Mouse (Mus musculus) G1E (cell line): ENCODE results near the gene Scel. TPM values are rescaled to one million over a fixed set of nuclear protein-coding genes. Genes with fewer than 3 reads are reported as not detected.

ENCODE experiments used
- ATAC-seq: 2 replicates; pipeline ENCODE4 v1.8.0; 2016; ENCODE audit warnings: mild to moderate bottlenecking; ENCODE audit not compliant: insufficient number of reproducible peaks, poor library complexity, low FRiP score, severe bottlenecking; ENCODE audit errors: extremely low read depth
- DNase-seq: peaks from one replicate; pipeline ENCODE4 v3.0.0; 2012; ENCODE audit warnings: low spot score
- H3K27me3 ChIP-seq: 2 replicates; pipeline ENCODE4 v1.6.1; 2012; ENCODE audit warnings: mild to moderate bottlenecking, low read length, inconsistent platforms; ENCODE audit not compliant: insufficient read depth
- H3K36me3 ChIP-seq: replicated peaks from 2 replicates; pipeline ENCODE3; 2012; ENCODE audit warnings: mild to moderate bottlenecking, inconsistent platforms
- H3K4me1 ChIP-seq: 2 replicates; pipeline ENCODE4 v1.6.1; 2012; ENCODE audit warnings: low read depth, low read length, inconsistent platforms, mixed read lengths; ENCODE audit not compliant: insufficient read depth
- H3K4me3 ChIP-seq: 2 replicates; pipeline ENCODE4 v1.5.1; 2012; ENCODE audit warnings: low read depth, mild to moderate bottlenecking, inconsistent platforms, low read length, moderate library complexity, mixed read lengths
- H3K9me3 ChIP-seq: replicated peaks from 2 replicates; pipeline ENCODE4 v1.6.1; 2012; ENCODE audit warnings: inconsistent platforms
- CTCF ChIP-seq: IDR thresholded peaks from 2 replicates; pipeline ENCODE4 v1.5.1; 2012; ENCODE audit warnings: low read depth, low read length, inconsistent platforms, mixed read lengths
- GATA1 ChIP-seq: IDR thresholded peaks from 2 replicates; pipeline ENCODE4 v1.6.1; 2012; ENCODE audit warnings: borderline replicate concordance, low read length, inconsistent platforms, mixed read lengths
- GATA2 ChIP-seq: IDR thresholded peaks from 2 replicates; pipeline ENCODE4 v1.6.1; 2012; ENCODE audit warnings: low read depth, low read length, inconsistent platforms, borderline replicate concordance
- POLR2AphosphoS5 ChIP-seq: IDR thresholded peaks from 2 replicates; pipeline ENCODE4 v1.6.1; 2012; ENCODE audit warnings: low read depth, low read length, inconsistent platforms; ENCODE audit not compliant: insufficient replicate concordance
- TAL1 ChIP-seq: conservative IDR thresholded peaks from 2 replicates; pipeline ENCODE4 v1.6.1; 2012; ENCODE audit warnings: low read depth, low read length, inconsistent platforms, mixed read lengths
- polyA plus RNA-seq: library from polyadenylated mRNA; stranded (reverse); fragments of >175 nt; gene quantifications from 2 replicates; pipeline ENCODE4 v1.2.3, GENCODE M21; 2012
- total RNA-seq, 2 experiments: library from RNA; stranded (forward) in 1 of 2; stranded (reverse) in 1 of 2; fragments of 200-1000 nt in 1 of 2; fragments of >200 nt in 1 of 2; fragmentation: Nextera tagmentation in 1 of 2; gene quantifications; 2 replicates each; pipeline ENCODE4 v1.2.3; 2014 to 2017

Scel gene
- total and polyA plus RNA-seq, 3 experiments: not detected

- no peak for TF ChIP-seq TAL1
- no peak for TF ChIP-seq GATA1
- no peak for TF ChIP-seq GATA2
- TF ChIP-seq CTCF: no peak
- TF ChIP-seq POLR2AphosphoS5: no peak
- Histone ChIP-seq H3K4me1 (no peaks in the 10 kb centered on the region), H3K36me3 (no peaks in the 10 kb centered on the region), H3K27me3 (no peaks in the 10 kb centered on the region), H3K4me3 (no peak overlapping the region; the same call in 1 of the 2 replicates), H3K9me3 (peaks cover 59% of the 10 kb centered on the region)
- DNase-seq (no peak), ATAC-seq (no peak)
These were observed 138.0 kb downstream of the Scel start for GRCm38 (mm10) chr14:103651106-103651505.

GRCm38 (mm10) chr14:103651562-103651961 is 138.4 kb downstream of the Scel start:
- no peak for ATAC-seq
- H3K4me3 ChIP-seq: no peak overlapping the region

GRCm38 (mm10) chr14:103652524-103652923 is 139.4 kb downstream of the Scel start:
- no peak for DNase-seq
- Histone ChIP-seq H3K4me3 (no peak overlapping the region), H3K9me3 (peaks cover 57% of the 10 kb centered on the region), H3K27me3 (no peaks in the 10 kb centered on the region), H3K36me3 (no peaks in the 10 kb centered on the region), H3K4me1 (no peaks in the 10 kb centered on the region)
- no peak for TF ChIP-seq CTCF
- TF ChIP-seq TAL1: no peak
- TF ChIP-seq POLR2AphosphoS5: no peak
- TF ChIP-seq GATA1: no peak
- TF ChIP-seq GATA2: no peak
- ATAC-seq: no peak

More at GRCm38 (mm10) chr14:103651562-103651961, 138.4 kb downstream of the Scel start:
- no peak for DNase-seq
- Histone ChIP-seq H3K36me3 (no peaks in the 10 kb centered on the region), H3K4me1 (no peaks in the 10 kb centered on the region), H3K9me3 (peaks cover 61% of the 10 kb centered on the region), H3K27me3 (no peaks in the 10 kb centered on the region)
- no peak for TF ChIP-seq POLR2AphosphoS5
- no peak for TF ChIP-seq CTCF
- no peak for TF ChIP-seq GATA1
- TF ChIP-seq TAL1: no peak
- TF ChIP-seq GATA2: no peak

- H3K36me3 ChIP-seq: no peaks in the 10 kb centered on the region
- no peak overlapping the region for H3K4me3 ChIP-seq
- no peak for TF ChIP-seq POLR2AphosphoS5
- TF ChIP-seq GATA2: no peak
- TF ChIP-seq CTCF: no peak
- TF ChIP-seq GATA1: no peak
- TF ChIP-seq TAL1: no peak
- H3K27me3 ChIP-seq: no peaks in the 10 kb centered on the region
- H3K4me1 ChIP-seq: no peaks in the 10 kb centered on the region
- DNase-seq (no peak), ATAC-seq (no peak)
- peaks cover 63% of the 10 kb centered on the region for H3K9me3 ChIP-seq
These were observed 140.7 kb downstream of the Scel start for GRCm38 (mm10) chr14:103653800-103654199.

- no peak for ATAC-seq
- TF ChIP-seq CTCF (no peak), POLR2AphosphoS5 (no peak), GATA2 (no peak), GATA1 (no peak), TAL1 (no peak)
- H3K36me3 ChIP-seq: no peaks in the 10 kb centered on the region
- H3K4me1 ChIP-seq: no peaks in the 10 kb centered on the region
- H3K4me3 ChIP-seq: no peak overlapping the region
- no peak for DNase-seq
- no peaks in the 10 kb centered on the region for H3K27me3 ChIP-seq
- H3K9me3 ChIP-seq: peaks cover 55% of the 10 kb centered on the region
These were observed 142.3 kb downstream of the Scel start for GRCm38 (mm10) chr14:103655448-103655847.

GRCm38 (mm10) chr14:103657876-103658275 is 144.7 kb downstream of the Scel start:
- DNase-seq (no peak), ATAC-seq (no peak)
- H3K27me3 ChIP-seq: no peaks in the 10 kb centered on the region
- no peak overlapping the region for H3K4me3 ChIP-seq
- H3K36me3 ChIP-seq: no peaks in the 10 kb centered on the region
- no peak for TF ChIP-seq TAL1
- no peak for TF ChIP-seq GATA1
- no peak for TF ChIP-seq POLR2AphosphoS5
- TF ChIP-seq GATA2: no peak
- TF ChIP-seq CTCF: no peak
- no peaks in the 10 kb centered on the region for H3K4me1 ChIP-seq
- peaks cover 56% of the 10 kb centered on the region for H3K9me3 ChIP-seq

Other genes starting within 250 kb of the Scel start
- 133 and 139 TPM in 2 replicates for gene Mycbp2, start 166.5 kb upstream of the Scel start, total RNA-seq (2014; fragmentation: Nextera tagmentation)
- 40.3 and 46.1 TPM in 2 replicates for gene Mycbp2, start 166.5 kb upstream of the Scel start, total RNA-seq (2017)
- gene Mycbp2, start 166.5 kb upstream of the Scel start, polyA plus RNA-seq: 10.9 and 14.8 TPM in 2 replicates
- not detected in 2 replicates for gene Slain1, start 136.9 kb downstream of the Scel start, total RNA-seq (2014; fragmentation: Nextera tagmentation)
- gene Slain1, start 136.9 kb downstream of the Scel start, total RNA-seq (2017): 0.11 TPM in 1 of 2 replicates, not detected in the other
- not detected in 2 replicates for gene Slain1, start 136.9 kb downstream of the Scel start, polyA plus RNA-seq